Mouse (Mus musculus) myocyte (in vitro differentiated cells): ENCODE measurements around the gene Chrm4.

Experiments used
- CEBPB ChIP-seq: IDR thresholded peaks from 2 replicates; pipeline ENCODE4 v1.6.1; 2011; ENCODE audit warnings: mild to moderate bottlenecking, moderate library complexity; ENCODE audit not compliant: poor library complexity, insufficient read depth, severe bottlenecking
- E2F4 ChIP-seq: IDR thresholded peaks from one replicate; pipeline ENCODE4 v1.6.1; 2011; ENCODE audit warnings: mild to moderate bottlenecking, control low read depth, moderate library complexity; ENCODE audit not compliant: insufficient read depth
- MAX ChIP-seq: IDR thresholded peaks from one replicate; pipeline ENCODE4 v1.6.1; 2011; ENCODE audit warnings: low read depth, mild to moderate bottlenecking, control low read depth
- MYOD1 ChIP-seq, 3 experiments: IDR thresholded peaks; one replicate each; pipeline ENCODE4 v1.6.1; 2011; ENCODE audit warnings: control low read depth in 2 of 3, low read depth in 2 of 3, mild to moderate bottlenecking in 2 of 3, moderate library complexity in 1 of 3; ENCODE audit not compliant: insufficient read length in 2 of 3, control insufficient read depth in 1 of 3
- MYOG ChIP-seq, 3 experiments: IDR thresholded peaks; one replicate each; pipeline ENCODE4 v1.6.1; 2011; ENCODE audit warnings: control low read depth in 2 of 3, low read depth in 2 of 3, mild to moderate bottlenecking in 2 of 3; ENCODE audit not compliant: insufficient read length in 2 of 3, control insufficient read depth in 1 of 3, insufficient read depth in 1 of 3
- POLR2A ChIP-seq: IDR thresholded peaks from one replicate; pipeline ENCODE4 v1.6.1; 2011; ENCODE audit warnings: low read depth, mild to moderate bottlenecking, control low read depth, moderate library complexity; ENCODE audit not compliant: insufficient read length
- POLR2AphosphoS2 ChIP-seq: IDR thresholded peaks from one replicate; pipeline ENCODE4 v1.6.1; 2011; ENCODE audit warnings: low read depth, control low read depth; ENCODE audit not compliant: insufficient read length
- TCF12 ChIP-seq: IDR thresholded peaks from one replicate; pipeline ENCODE4 v1.6.1; 2011; ENCODE audit warnings: mild to moderate bottlenecking, control low read depth; ENCODE audit not compliant: poor library complexity, insufficient read depth, severe bottlenecking
- USF1 ChIP-seq: IDR thresholded peaks from one replicate; pipeline ENCODE4 v1.6.1; 2011; ENCODE audit warnings: low read depth, mild to moderate bottlenecking, control low read depth, moderate library complexity

DNA sequence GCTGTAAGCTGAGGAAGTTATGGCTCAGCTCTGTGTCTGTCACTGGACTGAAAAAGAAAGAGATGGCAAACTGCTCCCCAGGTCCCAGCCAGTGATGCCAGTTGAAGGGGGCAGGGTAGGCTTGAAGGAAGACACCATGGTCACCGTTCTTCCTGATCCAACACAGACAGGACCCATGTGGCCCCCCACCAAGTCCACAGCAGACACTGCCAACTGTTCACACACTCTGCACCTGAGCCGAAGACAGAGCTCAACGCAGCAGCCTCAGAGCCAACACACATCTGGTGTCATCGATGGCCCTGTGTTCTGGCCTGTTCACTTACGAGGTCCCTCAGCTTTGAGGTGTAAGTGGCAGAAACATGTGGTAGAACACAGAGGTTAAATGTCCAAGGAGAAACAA, 33.4 kb downstream of the Chrm4 start:
- TF ChIP-seq POLR2A (no peak), E2F4 (no peak), MYOD1 (IDR thresholded peaks at IDR 0.05; ENCODE audit: control insufficient read depth in 1 of 3, insufficient read length in 2 of 3, low read depth in 2 of 3) (no peak), MAX (no peak), USF1 (no peak), POLR2AphosphoS2 (no peak), CEBPB (no peak), TCF12 (no peak), MYOG (IDR thresholded peaks at IDR 0.05; ENCODE audit: control insufficient read depth in 1 of 3, insufficient read depth in 1 of 3, insufficient read length in 2 of 3, low read depth in 2 of 3) (no peak)
